In the genomic region with DNA sequence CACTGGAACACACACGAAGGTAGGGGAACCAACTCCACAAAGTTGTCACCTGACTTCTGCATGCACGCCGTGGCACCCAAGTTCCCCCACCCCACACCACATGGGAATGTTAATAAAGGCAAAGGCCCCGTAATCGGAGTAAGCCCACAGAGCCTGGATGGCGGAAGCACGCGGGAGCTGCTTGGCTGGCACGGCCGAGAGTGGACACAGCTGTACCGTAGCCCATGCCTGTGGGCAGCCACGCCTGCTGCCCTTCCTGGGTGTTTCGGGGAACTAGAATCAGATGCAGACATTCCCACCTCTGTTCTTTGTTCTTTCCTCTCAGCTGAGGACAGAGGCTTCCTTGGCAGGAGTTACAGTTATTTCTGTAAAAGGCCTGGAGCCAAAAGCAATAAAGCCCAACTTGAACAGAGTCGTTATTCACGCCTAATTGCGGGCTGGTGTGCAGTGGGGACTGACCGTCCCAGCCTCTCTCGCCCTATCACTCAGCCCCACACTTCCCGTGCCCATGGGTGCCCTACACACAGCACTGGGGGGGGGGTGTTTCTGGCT, we compare ENCODE assay signal across 8 mouse cellular contexts. TPM values are rescaled to one million over a fixed set of nuclear protein-coding genes. Genes with fewer than 3 reads are reported as not detected.
DNase-seq lines count a peak whose midpoint lies in the region; ATAC-seq lines count a peak whose summit lies in the region.

No protein-coding gene starts in this region.

- peak overlapping the region; percentile 17 for H3K4me2 ChIP-seq in kidney, embryonic 16.5 days (replicated peaks; ENCODE audit: low read depth, low read length)
- no peak overlapping the region for H3K4me2 ChIP-seq in midbrain, embryonic 14.5 days (ENCODE audit: low read length)

- no peak overlapping the region for H3K4me3 ChIP-seq in heart, embryonic 10.5 days
- H3K4me3 ChIP-seq in kidney, embryonic 16.5 days (ENCODE audit: low read length), result no peak overlapping the region
- no peak overlapping the region for H3K4me3 ChIP-seq in midbrain, embryonic 14.5 days (replicated peaks; ENCODE audit: low read depth, low read length)

- peaks cover 21% of the 10 kb centered on the region for H3K36me3 ChIP-seq in heart, embryonic 10.5 days
- H3K36me3 ChIP-seq in kidney, embryonic 16.5 days (ENCODE audit: insufficient read depth, low read length), result 0 out of 2 replicates have a peak, but pooled peaks cover 3% of the 10 kb centered on the region
- no peaks in the 10 kb centered on the region for H3K36me3 ChIP-seq in midbrain, embryonic 14.5 days (ENCODE audit: control insufficient read depth, insufficient read depth, low read length)

- 67% methylated on average over 19 of the region's 19 CpGs for WGBS in heart, embryonic 10.5 days
- 17% methylated on average over 19 of the region's 19 CpGs for WGBS in kidney, embryonic 16.5 days
- WGBS in midbrain, embryonic 14.5 days, result 62% methylated on average over 19 of the region's 19 CpGs

- peak; percentile 47; the same call in 1 of the 2 replicates for ATAC-seq in frontal cortex, adult (ENCODE audit: low TSS enrichment)
- ATAC-seq in kidney, embryonic 16.5 days (ENCODE audit: low FRiP score, low TSS enrichment), result peak; percentile 29
- no peak; the same call in 1 of the 2 replicates for ATAC-seq in midbrain, embryonic 14.5 days (ENCODE audit: low FRiP score, low TSS enrichment)

- peaks cover 90% of the 10 kb centered on the region for H3K4me1 ChIP-seq in heart, embryonic 10.5 days
- H3K4me1 ChIP-seq in kidney, embryonic 16.5 days (ENCODE audit: insufficient read depth, low read length), result peaks cover 54% of the 10 kb centered on the region
- peaks cover 6% of the 10 kb centered on the region; the same call in 1 of the 2 replicates for H3K4me1 ChIP-seq in midbrain, embryonic 14.5 days (ENCODE audit: control insufficient read depth, insufficient read depth, low read length)

- peak overlapping the region; percentile 39; the same call in 1 of the 2 replicates for H3K9ac ChIP-seq in kidney, embryonic 16.5 days (replicated peaks; ENCODE audit: low read length)
- H3K9ac ChIP-seq in midbrain, embryonic 14.5 days (replicated peaks; ENCODE audit: low read length), result no peak overlapping the region

- DNase-seq in frontal cortex, postnatal 14 days (ENCODE audit: low spot score in 2 of 2), result no peak
- peak; percentile 87 for DNase-seq in Muller cell, postnatal 12 days (ENCODE audit: inconsistent ontology term)
- DNase-seq in heart, embryonic 10.5 days (ENCODE audit: low spot score), result no peak
- peak; percentile 52 for DNase-seq in midbrain, embryonic 14.5 days
- no peak for DNase-seq in c-Kit-positive CD71-positive TER-119-positive erythroid progenitor cells, embryonic 14.5 days (ENCODE audit: low spot score)
- no peak for DNase-seq in embryo, embryonic 10.5 days (ENCODE audit: low spot score)

- H3K27ac ChIP-seq in heart, embryonic 10.5 days, result peak overlapping the region; percentile 71
- peak overlapping the region; percentile 59 for H3K27ac ChIP-seq in kidney, embryonic 16.5 days (ENCODE audit: low read length)
- H3K27ac ChIP-seq in midbrain, embryonic 14.5 days (replicated peaks; ENCODE audit: low read depth, low read length), result peak overlapping the region; percentile 26

- no peaks in the 10 kb centered on the region for H3K27me3 ChIP-seq in heart, embryonic 10.5 days (ENCODE audit: insufficient read depth, poor library complexity, severe bottlenecking)
- no peaks in the 10 kb centered on the region for H3K27me3 ChIP-seq in kidney, embryonic 16.5 days (ENCODE audit: insufficient read depth, low read length)
- no peaks in the 10 kb centered on the region for H3K27me3 ChIP-seq in midbrain, embryonic 14.5 days (ENCODE audit: control insufficient read depth, insufficient read depth, low read length)

- no peaks in the 10 kb centered on the region for H3K9me3 ChIP-seq in heart, embryonic 10.5 days
- no peaks in the 10 kb centered on the region for H3K9me3 ChIP-seq in kidney, embryonic 16.5 days (ENCODE audit: low read length)
- H3K9me3 ChIP-seq in midbrain, embryonic 14.5 days (ENCODE audit: control insufficient read depth, low read length), result no peaks in the 10 kb centered on the region

RNA-seq across cellular contexts. Expression of a gene that starts 12.8 kb away (rescaled TPM):
- 94.7 and 103 TPM in 2 replicates for polyA plus RNA-seq in heart, embryonic 10.5 days (2016; fragmentation: Nextera tagmentation; extraction: Ambion mirVana)
- 52.7 and 54.8 TPM in 2 replicates for polyA plus RNA-seq in kidney, embryonic 16.5 days (2015; fragmentation: Nextera tagmentation; extraction: Ambion mirVana)
- polyA plus RNA-seq in midbrain, embryonic 14.5 days (2014; fragmentation: Nextera tagmentation; extraction: Ambion mirVana), result 90.9 and 93.8 TPM in 2 replicates

Comparison
In these comparisons a context has a peak if more than half of its experiments do, and no peak if none do; other contexts are left out.
1. DNase-seq: peak in Muller cell, postnatal 12 days (single experiment) and midbrain, embryonic 14.5 days (single experiment); none in frontal cortex, postnatal 14 days (0 of 2), heart, embryonic 10.5 days (single experiment), c-Kit-positive CD71-positive TER-119-positive erythroid progenitor cells, embryonic 14.5 days (single experiment) and embryo, embryonic 10.5 days (single experiment).
2. Peak in every context shown above with its lines, with median percentiles within 50 percentile points of each other: H3K27ac ChIP-seq.